Mouse (Mus musculus) hindbrain, postnatal 0 days (tissue): ENCODE measurements at regions not wholly inside any gene's neighbourhood (a gene's known extent, or its start where the extent isn't known, plus 50 kb on each side); places are given as distances from the start of the nearest gene placed in this dataset.

ENCODE experiments used
- ATAC-seq: fragments of 200-750 bp; cut with Nextera tagmentation; 2 replicates; pipeline ENCODE4 v1.8.0; 2017; ENCODE audit warnings: mild to moderate bottlenecking, moderate TSS enrichment, moderate library complexity
- DNase-seq: peaks from one replicate; pipeline ENCODE4 v3.0.0-alpha.2; 2015; ENCODE audit warnings: low spot score
- H3K27ac ChIP-seq: fragments of 300-500 bp; sonication (generic); 2 replicates; pipeline ENCODE4 v1.5.1; 2014; ENCODE audit warnings: mild to moderate bottlenecking
- H3K27me3 ChIP-seq: fragments of 300-500 bp; sonication (generic); 2 replicates; pipeline ENCODE4 v1.6.1; 2014; ENCODE audit warnings: low read length, mixed read lengths; ENCODE audit not compliant: insufficient read depth
- H3K36me3 ChIP-seq: fragments of 300-500 bp; sonication (generic); 2 replicates; pipeline ENCODE4 v1.6.1; 2014; ENCODE audit warnings: low read length, mixed read lengths; ENCODE audit not compliant: insufficient read depth
- H3K4me1 ChIP-seq: fragments of 300-500 bp; sonication (generic); 2 replicates; pipeline ENCODE4 v1.6.1; 2014; ENCODE audit warnings: antibody characterized with exemption, low read length, mixed read lengths; ENCODE audit not compliant: insufficient read depth
- H3K4me2 ChIP-seq: fragments of 300-500 bp; sonication (generic); 2 replicates; pipeline ENCODE4 v1.6.1; 2014; ENCODE audit warnings: low read depth, mild to moderate bottlenecking, low read length, moderate library complexity, mixed read lengths
- H3K4me3 ChIP-seq: fragments of 300-500 bp; sonication (generic); 2 replicates; pipeline ENCODE4 v1.5.1; 2014; ENCODE audit warnings: low read length
- H3K9ac ChIP-seq: fragments of 300-500 bp; sonication (generic); replicated peaks from 2 replicates; pipeline ENCODE4 v1.6.1; 2014; ENCODE audit warnings: mild to moderate bottlenecking, low read length, moderate library complexity, mixed read lengths
- H3K9me3 ChIP-seq: fragments of 300-500 bp; sonication (generic); 2 replicates; pipeline ENCODE4 v1.6.1; 2016; ENCODE audit warnings: low read length, mixed read lengths
- CTCF ChIP-seq: IDR thresholded peaks from 2 replicates; pipeline ENCODE4 v1.5.1; 2016; ENCODE audit warnings: antibody characterized with exemption, control low read depth, low read depth
- WGBS: fragments of 180-500 bp; shearing (Covaris S2); extraction: QIAGEN DNeasy Blood & Tissue Kit; methylation state at CpG from one replicate; pipeline ENCODE4 v1.1.7; 2014; 5-methylcytosine and 5-hydroxymethylcytosine counted together

GRCm38 (mm10) chr7:75923951-75924467, 75.9 kb downstream of the Klhl25 start:
- Histone ChIP-seq H3K4me1 (no peaks in the 10 kb centered on the region), H3K4me3 (no peak overlapping the region), H3K36me3 (no peaks in the 10 kb centered on the region), H3K4me2 (no peak overlapping the region), H3K27me3 (no peaks in the 10 kb centered on the region), H3K27ac (no peak overlapping the region), H3K9me3 (no peaks in the 10 kb centered on the region), H3K9ac (no peak overlapping the region)
- TF ChIP-seq CTCF: no peak
- no peak for DNase-seq
- ATAC-seq: no peak
- 77% methylated on average over 3 of the region's 3 CpGs for WGBS

- Histone ChIP-seq H3K27ac (no peak overlapping the region), H3K4me1 (no peaks in the 10 kb centered on the region), H3K27me3 (no peaks in the 10 kb centered on the region), H3K36me3 (no peaks in the 10 kb centered on the region), H3K9ac (no peak overlapping the region), H3K4me3 (no peak overlapping the region), H3K9me3 (no peaks in the 10 kb centered on the region), H3K4me2 (no peak overlapping the region)
- WGBS: 33% methylated on average over 4 of the region's 4 CpGs
- DNase-seq (peak; percentile 87), ATAC-seq (peak; percentile 74)
- TF ChIP-seq CTCF: peak; percentile 86
Measured at GRCm38 (mm10) chr7:75927537-75927936, 79.4 kb downstream of the Klhl25 start.

- H3K9ac ChIP-seq: no peak overlapping the region
- DNase-seq: no peak
- no peaks in the 10 kb centered on the region for H3K36me3 ChIP-seq
- no peak overlapping the region for H3K4me3 ChIP-seq
- H3K4me2 ChIP-seq: no peak overlapping the region
- WGBS: 22% methylated on average over 3 of the region's 3 CpGs
- no peak overlapping the region for H3K27ac ChIP-seq
- no peaks in the 10 kb centered on the region for H3K27me3 ChIP-seq
- no peak for ATAC-seq
- H3K9me3 ChIP-seq: no peaks in the 10 kb centered on the region
- 0 out of 2 replicates have a peak, but pooled peaks cover 3% of the 10 kb centered on the region for H3K4me1 ChIP-seq
- TF ChIP-seq CTCF: no peak
Measured at GRCm38 (mm10) chr7:75943844-75944243, 95.7 kb downstream of the Klhl25 start.

GRCm38 (mm10) chr7:75955671-75956070, 107.6 kb downstream of the Klhl25 start:
- H3K4me3 ChIP-seq: no peak overlapping the region
- peak; percentile 70 for DNase-seq
- no peak for TF ChIP-seq CTCF
- no peaks in the 10 kb centered on the region for H3K36me3 ChIP-seq
- H3K9ac ChIP-seq: no peak overlapping the region
- no peak overlapping the region for H3K27ac ChIP-seq
- no peaks in the 10 kb centered on the region for H3K4me1 ChIP-seq
- ATAC-seq: peak; percentile 74
- no peak overlapping the region for H3K4me2 ChIP-seq
- H3K27me3 ChIP-seq: no peaks in the 10 kb centered on the region
- WGBS: 49% methylated on average over 9 of the region's 9 CpGs
- H3K9me3 ChIP-seq: no peaks in the 10 kb centered on the region

- Histone ChIP-seq H3K9me3 (no peaks in the 10 kb centered on the region), H3K4me1 (no peaks in the 10 kb centered on the region), H3K9ac (no peak overlapping the region), H3K36me3 (no peaks in the 10 kb centered on the region), H3K4me3 (no peak overlapping the region), H3K27me3 (no peaks in the 10 kb centered on the region), H3K27ac (no peak overlapping the region), H3K4me2 (no peak overlapping the region)
- WGBS: 90% methylated on average over 5 of the region's 5 CpGs
- DNase-seq (no peak), ATAC-seq (no peak)
- TF ChIP-seq CTCF: no peak
Measured at GRCm38 (mm10) chr7:75957366-75957765, 109.3 kb downstream of the Klhl25 start.

- H3K27me3 ChIP-seq: no peaks in the 10 kb centered on the region
- no peaks in the 10 kb centered on the region for H3K4me1 ChIP-seq
- peak; percentile 46; the same call in 1 of the 2 replicates for ATAC-seq
- H3K36me3 ChIP-seq: no peaks in the 10 kb centered on the region
- H3K9me3 ChIP-seq: no peaks in the 10 kb centered on the region
- no peak overlapping the region for H3K9ac ChIP-seq
- H3K4me2 ChIP-seq: no peak overlapping the region
- no peak overlapping the region for H3K4me3 ChIP-seq
- TF ChIP-seq CTCF: no peak
- DNase-seq: peak; percentile 68
- no peak overlapping the region for H3K27ac ChIP-seq
- WGBS: 55% methylated on average over 14 of the region's 14 CpGs
Measured at GRCm38 (mm10) chr7:75959903-75960620, 112.0 kb downstream of the Klhl25 start.

- no peak for TF ChIP-seq CTCF
- 86% methylated on average over 5 of the region's 5 CpGs for WGBS
- Histone ChIP-seq H3K4me1 (no peaks in the 10 kb centered on the region), H3K4me3 (no peak overlapping the region), H3K9ac (no peak overlapping the region), H3K27ac (no peak overlapping the region), H3K36me3 (no peaks in the 10 kb centered on the region), H3K27me3 (no peaks in the 10 kb centered on the region), H3K9me3 (no peaks in the 10 kb centered on the region), H3K4me2 (no peak overlapping the region)
- no peak for DNase-seq
- ATAC-seq: no peak
Measured at GRCm38 (mm10) chr7:75968177-75968576, 120.1 kb downstream of the Klhl25 start.
